Mouse (Mus musculus): ENCODE results near the gene Lrrc4. TPM values are rescaled to one million over a fixed set of nuclear protein-coding genes. Genes with fewer than 3 reads are reported as not detected.
A peak's percentile ranks its signal among the peaks of the same experiment; 100 is the strongest.

Lrrc4 gene
- polyA plus RNA-seq, 1 experiment from 2014 or later, result 4.7 TPM

- Histone ChIP-seq H3K27ac (ENCODE audit: low read depth, low read length) (peak overlapping the region; percentile 47; the same call in 1 of the 2 replicates), H3K9me3 (ENCODE audit: control insufficient read depth, low read length) (no peaks in the 10 kb centered on the region), H3K4me2 (replicated peaks; ENCODE audit: low read depth, low read length) (no peak overlapping the region), H3K4me1 (replicated peaks; ENCODE audit: control insufficient read depth, insufficient read depth, low read length) (peaks cover 5% of the 10 kb centered on the region; the same call in 1 of the 2 replicates), H3K9ac (ENCODE audit: low read depth, low read length) (no peak overlapping the region), H3K36me3 (ENCODE audit: control insufficient read depth, insufficient read depth, low read length) (no peaks in the 10 kb centered on the region), H3K4me3 (ENCODE audit: low read depth, low read length) (no peak overlapping the region), H3K27me3 (ENCODE audit: control insufficient read depth, insufficient read depth, low read length) (no peaks in the 10 kb centered on the region)
- DNase-seq (ENCODE audit: low spot score), result no peak
- 35% methylated on average over 2 of the region's 2 CpGs for WGBS
- ATAC-seq (ENCODE audit: low FRiP score), result no peak
Observed at GRCm38 (mm10) chr6:28729649-28730048, 101.9 kb downstream of the Lrrc4 start.

- Histone ChIP-seq H3K27ac (ENCODE audit: low read depth, low read length) (peak overlapping the region; percentile 47; the same call in 1 of the 2 replicates), H3K36me3 (ENCODE audit: control insufficient read depth, insufficient read depth, low read length) (no peaks in the 10 kb centered on the region), H3K9ac (ENCODE audit: low read depth, low read length) (no peak overlapping the region), H3K9me3 (ENCODE audit: control insufficient read depth, low read length) (no peaks in the 10 kb centered on the region), H3K4me3 (ENCODE audit: low read depth, low read length) (no peak overlapping the region), H3K4me2 (replicated peaks; ENCODE audit: low read depth, low read length) (no peak overlapping the region), H3K4me1 (replicated peaks; ENCODE audit: control insufficient read depth, insufficient read depth, low read length) (peaks cover 5% of the 10 kb centered on the region; the same call in 1 of the 2 replicates), H3K27me3 (ENCODE audit: control insufficient read depth, insufficient read depth, low read length) (no peaks in the 10 kb centered on the region)
- WGBS, result 41% methylated on average over 3 of the region's 3 CpGs
- no peak for DNase-seq (ENCODE audit: low spot score)
- ATAC-seq (ENCODE audit: low FRiP score), result 0 out of 2 replicates have a peak, but pooled peaks have one; percentile 7
Observed at GRCm38 (mm10) chr6:28729236-28729635, 102.3 kb downstream of the Lrrc4 start.

- Histone ChIP-seq H3K9me3 (ENCODE audit: control insufficient read depth, low read length) (no peaks in the 10 kb centered on the region), H3K4me2 (replicated peaks; ENCODE audit: low read depth, low read length) (no peak overlapping the region), H3K27ac (ENCODE audit: low read depth, low read length) (no peak overlapping the region), H3K4me3 (ENCODE audit: low read depth, low read length) (no peak overlapping the region), H3K9ac (ENCODE audit: low read depth, low read length) (no peak overlapping the region), H3K36me3 (ENCODE audit: control insufficient read depth, insufficient read depth, low read length) (no peaks in the 10 kb centered on the region), H3K4me1 (replicated peaks; ENCODE audit: control insufficient read depth, insufficient read depth, low read length) (peaks cover 5% of the 10 kb centered on the region; the same call in 1 of the 2 replicates), H3K27me3 (ENCODE audit: control insufficient read depth, insufficient read depth, low read length) (no peaks in the 10 kb centered on the region)
- DNase-seq (ENCODE audit: low spot score) (no peak), ATAC-seq (ENCODE audit: low FRiP score) (no peak)
- 82% methylated on average over 5 of the region's 5 CpGs for WGBS
Observed at GRCm38 (mm10) chr6:28724776-28725175, 106.8 kb downstream of the Lrrc4 start.

- no peak for ATAC-seq (ENCODE audit: low FRiP score)
Observed at GRCm38 (mm10) chr6:28723059-28723458, 108.5 kb downstream of the Lrrc4 start.

GRCm38 (mm10) chr6:28720391-28721171, 111.0 kb downstream of the Lrrc4 start:
- no peak overlapping the region for H3K4me3 ChIP-seq (ENCODE audit: low read depth, low read length)
- no peak overlapping the region for H3K9ac ChIP-seq (ENCODE audit: low read depth, low read length)
- no peak overlapping the region for H3K27ac ChIP-seq (ENCODE audit: low read depth, low read length)
- H3K36me3 ChIP-seq (ENCODE audit: control insufficient read depth, insufficient read depth, low read length), result no peaks in the 10 kb centered on the region
- no peaks in the 10 kb centered on the region for H3K9me3 ChIP-seq (ENCODE audit: control insufficient read depth, low read length)
- ATAC-seq (ENCODE audit: low FRiP score) (no peak), DNase-seq (ENCODE audit: low spot score) (no peak)
- WGBS, result 94% methylated on average over 9 of the region's 9 CpGs
- no peaks in the 10 kb centered on the region for H3K4me1 ChIP-seq (replicated peaks; ENCODE audit: control insufficient read depth, insufficient read depth, low read length)
- no peaks in the 10 kb centered on the region for H3K27me3 ChIP-seq (ENCODE audit: control insufficient read depth, insufficient read depth, low read length)
- no peak overlapping the region for H3K4me2 ChIP-seq (replicated peaks; ENCODE audit: low read depth, low read length)

More at GRCm38 (mm10) chr6:28723059-28723458, 108.5 kb downstream of the Lrrc4 start:
- Histone ChIP-seq H3K4me1 (replicated peaks; ENCODE audit: control insufficient read depth, insufficient read depth, low read length) (no peaks in the 10 kb centered on the region), H3K9me3 (ENCODE audit: control insufficient read depth, low read length) (no peaks in the 10 kb centered on the region), H3K36me3 (ENCODE audit: control insufficient read depth, insufficient read depth, low read length) (no peaks in the 10 kb centered on the region), H3K27ac (ENCODE audit: low read depth, low read length) (no peak overlapping the region), H3K9ac (ENCODE audit: low read depth, low read length) (no peak overlapping the region), H3K27me3 (ENCODE audit: control insufficient read depth, insufficient read depth, low read length) (no peaks in the 10 kb centered on the region), H3K4me2 (replicated peaks; ENCODE audit: low read depth, low read length) (no peak overlapping the region), H3K4me3 (ENCODE audit: low read depth, low read length) (no peak overlapping the region)
- no peak for DNase-seq (ENCODE audit: low spot score)
- WGBS, result 80% methylated on average over 2 of the region's 2 CpGs

GRCm38 (mm10) chr6:28717845-28718237, 113.7 kb downstream of the Lrrc4 start:
- no peaks in the 10 kb centered on the region for H3K4me1 ChIP-seq (replicated peaks; ENCODE audit: control insufficient read depth, insufficient read depth, low read length)

GRCm38 (mm10) chr6:28717203-28717844, 114.2 kb downstream of the Lrrc4 start:
- 57% methylated on average over 7 of the region's 7 CpGs for WGBS

More at GRCm38 (mm10) chr6:28717845-28718237, 113.7 kb downstream of the Lrrc4 start:
- no peak for DNase-seq (ENCODE audit: low spot score)
- no peak overlapping the region for H3K9ac ChIP-seq (ENCODE audit: low read depth, low read length)
- no peaks in the 10 kb centered on the region for H3K36me3 ChIP-seq (ENCODE audit: control insufficient read depth, insufficient read depth, low read length)
- no peaks in the 10 kb centered on the region for H3K27me3 ChIP-seq (ENCODE audit: control insufficient read depth, insufficient read depth, low read length)
- 63% methylated on average over 4 of the region's 4 CpGs for WGBS
- H3K4me3 ChIP-seq (ENCODE audit: low read depth, low read length), result no peak overlapping the region
- no peak overlapping the region for H3K27ac ChIP-seq (ENCODE audit: low read depth, low read length)
- H3K4me2 ChIP-seq (replicated peaks; ENCODE audit: low read depth, low read length), result no peak overlapping the region
- ATAC-seq (ENCODE audit: low FRiP score), result no peak
- no peaks in the 10 kb centered on the region for H3K9me3 ChIP-seq (ENCODE audit: control insufficient read depth, low read length)

GRCm38 (mm10) chr6:28710035-28710434, 121.5 kb downstream of the Lrrc4 start:
- no peak for ATAC-seq (ENCODE audit: low FRiP score)
- WGBS, result 47% methylated on average over 2 of the region's 2 CpGs
- no peak overlapping the region for H3K27ac ChIP-seq (ENCODE audit: low read depth, low read length)

More at GRCm38 (mm10) chr6:28717203-28717844, 114.2 kb downstream of the Lrrc4 start:
- Histone ChIP-seq H3K9me3 (ENCODE audit: control insufficient read depth, low read length) (no peaks in the 10 kb centered on the region), H3K4me2 (replicated peaks; ENCODE audit: low read depth, low read length) (no peak overlapping the region), H3K27ac (ENCODE audit: low read depth, low read length) (no peak overlapping the region), H3K4me3 (ENCODE audit: low read depth, low read length) (no peak overlapping the region), H3K36me3 (ENCODE audit: control insufficient read depth, insufficient read depth, low read length) (no peaks in the 10 kb centered on the region), H3K27me3 (ENCODE audit: control insufficient read depth, insufficient read depth, low read length) (no peaks in the 10 kb centered on the region), H3K4me1 (replicated peaks; ENCODE audit: control insufficient read depth, insufficient read depth, low read length) (no peaks in the 10 kb centered on the region), H3K9ac (ENCODE audit: low read depth, low read length) (no peak overlapping the region)
- DNase-seq (ENCODE audit: low spot score) (no peak), ATAC-seq (ENCODE audit: low FRiP score) (no peak)

More at GRCm38 (mm10) chr6:28710035-28710434, 121.5 kb downstream of the Lrrc4 start:
- H3K4me1 ChIP-seq (replicated peaks; ENCODE audit: control insufficient read depth, insufficient read depth, low read length), result no peaks in the 10 kb centered on the region
- DNase-seq (ENCODE audit: low spot score), result no peak
- no peak overlapping the region for H3K4me3 ChIP-seq (ENCODE audit: low read depth, low read length)
- no peak overlapping the region for H3K4me2 ChIP-seq (replicated peaks; ENCODE audit: low read depth, low read length)
- H3K9ac ChIP-seq (ENCODE audit: low read depth, low read length), result no peak overlapping the region
- no peaks in the 10 kb centered on the region for H3K27me3 ChIP-seq (ENCODE audit: control insufficient read depth, insufficient read depth, low read length)
- no peaks in the 10 kb centered on the region for H3K9me3 ChIP-seq (ENCODE audit: control insufficient read depth, low read length)
- no peaks in the 10 kb centered on the region for H3K36me3 ChIP-seq (ENCODE audit: control insufficient read depth, insufficient read depth, low read length)

All from hindbrain, embryonic 11.5 days (tissue).